Mouse (Mus musculus): ENCODE results near the gene 9930021J03Rik.

- TF ChIP-seq FLI1 (IDR thresholded peaks at IDR 0.05; ENCODE audit: low read length), result no peak
- TF ChIP-seq GATA1 (IDR thresholded peaks at IDR 0.05; ENCODE audit: borderline replicate concordance, low read length), result no peak
Measured at GRCm38 (mm10) chr19:29828558-29828957, 22.8 kb upstream of the 9930021J03Rik start.
